Mouse (Mus musculus) lung, embryonic 14.5 days (tissue): Measurements from ENCODE around the gene Cryba4. TPM values are rescaled to one million over a fixed set of nuclear protein-coding genes. Genes with fewer than 3 reads are reported as not detected.

Source experiments
- ATAC-seq: fragments of 200-750 bp; cut with Nextera tagmentation; 2 replicates; pipeline ENCODE4 v1.8.0; 2017; ENCODE audit warnings: mild to moderate bottlenecking, moderate TSS enrichment, moderate library complexity; ENCODE audit not compliant: insufficient read depth
- DNase-seq: peaks from one replicate; pipeline ENCODE4 v3.0.0-alpha.2; 2015
- H3K27ac ChIP-seq: fragments of 300-500 bp; sonication (generic); 2 replicates; pipeline ENCODE4 v1.5.1; 2014; ENCODE audit warnings: low read depth, mild to moderate bottlenecking, moderate library complexity
- H3K27me3 ChIP-seq: fragments of 300-500 bp; sonication (generic); 2 replicates; pipeline ENCODE4 v1.6.1; 2014; ENCODE audit warnings: low read length, control low read depth; ENCODE audit not compliant: insufficient read depth
- H3K36me3 ChIP-seq: fragments of 300-500 bp; sonication (generic); 2 replicates; pipeline ENCODE4 v1.6.1; 2014; ENCODE audit warnings: control low read depth; ENCODE audit not compliant: insufficient read depth
- H3K4me1 ChIP-seq: fragments of 300-500 bp; sonication (generic); 2 replicates; pipeline ENCODE4 v1.6.1; 2014; ENCODE audit warnings: antibody characterized with exemption, control low read depth; ENCODE audit not compliant: insufficient read depth
- H3K4me2 ChIP-seq: fragments of 300-500 bp; sonication (generic); 2 replicates; pipeline ENCODE4 v1.6.1; 2014; ENCODE audit warnings: mild to moderate bottlenecking
- H3K4me3 ChIP-seq: fragments of 300-500 bp; sonication (generic); 2 replicates; pipeline ENCODE4 v1.5.1; 2014; ENCODE audit warnings: low read depth, low read length
- H3K9ac ChIP-seq: fragments of 300-500 bp; sonication (generic); 2 replicates; pipeline ENCODE4 v1.6.1; 2014
- H3K9me3 ChIP-seq: fragments of 300-500 bp; sonication (generic); 2 replicates; pipeline ENCODE4 v1.6.1; 2016; ENCODE audit warnings: low read depth, low read length, control low read depth
- CTCF ChIP-seq: IDR thresholded peaks from 2 replicates; pipeline ENCODE4 v1.5.1; 2016; ENCODE audit warnings: antibody characterized with exemption, low read depth
- WGBS: fragments of 180-500 bp; shearing (Covaris S2); extraction: QIAGEN DNeasy Blood & Tissue Kit; methylation state at CpG from one replicate; pipeline ENCODE4 v1.1.7; 2014; 5-methylcytosine and 5-hydroxymethylcytosine counted together
- polyA plus RNA-seq: library from polyadenylated mRNA; unstranded; fragments of >200 nt; fragmentation: Nextera tagmentation; extraction: Ambion mirVana; gene quantifications from 2 replicates; pipeline ENCODE4 v1.2.1, GENCODE M21; 2014

The Cryba4 gene
- polyA plus RNA-seq, 1 experiment from 2014 or later, result 2.7 TPM

GRCm38 (mm10) chr5:112265110-112265509 lies 12.8 kb upstream of the Cryba4 start:
- Histone ChIP-seq H3K9ac (no peak overlapping the region), H3K36me3 (no peaks in the 10 kb centered on the region), H3K4me2 (no peak overlapping the region), H3K27me3 (peaks cover 14% of the 10 kb centered on the region), H3K4me1 (no peaks in the 10 kb centered on the region), H3K27ac (no peak overlapping the region), H3K9me3 (no peaks in the 10 kb centered on the region), H3K4me3 (no peak overlapping the region)
- whole genome bisulfite sequencing, result 81% methylated on average over 5 of the region's 5 CpGs
- no peak for TF ChIP-seq CTCF
- DNase-seq, result no peak
- ATAC-seq, result no peak

DNA sequence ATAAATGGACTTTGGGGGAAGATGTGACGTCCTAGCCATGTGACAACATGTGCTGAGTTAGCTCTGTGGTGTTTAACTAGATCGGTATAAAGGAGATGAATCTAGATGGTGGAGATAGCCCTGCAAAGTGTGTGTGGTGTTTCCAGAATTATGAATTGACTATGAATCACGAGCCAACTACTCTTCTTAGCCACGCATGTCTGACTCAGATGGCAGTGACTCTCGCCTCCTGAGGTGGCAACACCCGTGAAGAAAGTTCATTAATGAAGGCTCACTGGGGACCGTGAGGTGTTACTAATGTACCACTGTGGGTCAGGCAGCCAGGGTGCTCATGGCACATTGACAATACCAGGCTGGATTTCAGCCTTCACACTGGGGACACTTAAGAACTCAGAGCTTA lies 11.8 kb upstream of the Cryba4 start:
- DNase-seq (no peak), ATAC-seq (no peak)
- Histone ChIP-seq H3K9me3 (no peaks in the 10 kb centered on the region), H3K4me3 (no peak overlapping the region), H3K9ac (no peak overlapping the region), H3K36me3 (no peaks in the 10 kb centered on the region), H3K27me3 (peaks cover 10% of the 10 kb centered on the region), H3K4me2 (no peak overlapping the region), H3K4me1 (no peaks in the 10 kb centered on the region), H3K27ac (no peak overlapping the region)
- 74% methylated on average over 7 of the region's 7 CpGs for WGBS
- TF ChIP-seq CTCF, result no peak

DNA sequence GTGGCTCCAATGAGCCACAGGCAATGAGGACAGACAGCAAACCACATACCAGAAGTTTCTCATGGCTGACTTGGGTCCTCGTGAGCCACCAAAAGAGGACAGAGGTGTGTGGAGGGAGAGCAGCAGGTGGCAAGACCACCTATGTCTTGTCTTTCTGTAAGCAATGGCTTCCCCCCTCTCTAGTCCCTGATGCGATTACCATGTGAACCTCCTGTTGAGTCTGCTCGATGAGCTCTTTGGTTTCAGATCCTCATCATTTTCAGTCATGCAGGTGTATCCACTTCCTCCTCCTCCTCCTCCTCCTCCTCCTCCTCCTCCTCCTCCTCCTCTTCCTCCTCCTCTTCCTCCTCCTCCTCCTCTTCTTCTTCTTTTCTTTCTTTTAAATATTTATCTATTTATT lies 8.5 kb upstream of the Cryba4 start:
- Histone ChIP-seq H3K9me3 (no peaks in the 10 kb centered on the region), H3K27ac (no peak overlapping the region), H3K36me3 (no peaks in the 10 kb centered on the region), H3K4me1 (no peaks in the 10 kb centered on the region), H3K4me2 (no peak overlapping the region), H3K9ac (no peak overlapping the region), H3K27me3 (no peaks in the 10 kb centered on the region), H3K4me3 (no peak overlapping the region)
- DNase-seq (no peak), ATAC-seq (no peak)
- TF ChIP-seq CTCF, result no peak
- 87% methylated on average over 3 of the region's 3 CpGs for WGBS

DNA sequence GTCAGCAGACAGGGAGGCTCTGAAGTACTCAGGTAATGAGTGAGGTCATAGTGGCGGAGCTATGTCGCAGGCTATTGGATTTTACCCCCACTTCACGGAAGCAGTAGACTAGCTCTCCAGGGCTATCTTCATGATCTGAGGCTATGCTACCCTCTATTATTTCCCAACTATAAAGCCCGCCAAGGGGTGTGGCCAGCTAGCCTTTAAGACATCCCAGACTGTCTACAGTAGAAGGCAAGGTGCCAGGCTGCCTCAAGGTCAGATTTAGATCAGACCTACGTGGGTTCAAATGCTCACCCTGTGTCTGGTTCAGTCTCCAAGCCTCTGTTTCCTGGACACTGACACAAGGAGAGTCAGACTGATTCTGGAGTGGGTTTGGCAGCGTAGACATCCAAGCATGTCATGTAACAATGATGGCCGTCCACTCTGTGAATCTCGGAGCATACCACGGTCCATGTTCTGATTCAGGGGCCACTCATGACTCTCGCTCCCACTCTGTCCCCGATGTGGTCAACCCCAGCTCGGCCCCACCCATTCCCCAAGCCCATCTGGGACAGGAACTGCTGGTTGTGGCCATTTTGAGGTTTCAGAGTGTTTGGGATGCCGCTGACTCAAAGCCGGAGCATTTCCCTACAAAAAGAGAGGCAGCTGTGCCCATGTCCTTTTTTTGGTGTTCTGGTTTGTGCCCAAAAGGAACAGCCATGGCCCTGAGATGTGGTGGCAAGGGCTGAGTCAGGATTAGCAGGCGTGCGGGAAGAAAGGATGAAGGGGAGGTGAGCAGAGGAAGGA lies 7.7 kb upstream of the Cryba4 start:
- WGBS, result 81% methylated on average over 16 of the region's 16 CpGs
- DNase-seq (no peak), ATAC-seq (no peak)

GRCm38 (mm10) chr5:112257896-112258295 lies 5.6 kb upstream of the Cryba4 start:
- DNase-seq, result no peak
- Histone ChIP-seq H3K9ac (no peak overlapping the region), H3K4me1 (no peaks in the 10 kb centered on the region; the same call in 1 of the 2 replicates), H3K27me3 (no peaks in the 10 kb centered on the region), H3K36me3 (no peaks in the 10 kb centered on the region), H3K9me3 (no peaks in the 10 kb centered on the region), H3K4me2 (no peak overlapping the region), H3K27ac (no peak overlapping the region), H3K4me3 (no peak overlapping the region)
- 76% methylated on average over 3 of the region's 3 CpGs for WGBS
- TF ChIP-seq CTCF, result no peak
- no peak for ATAC-seq

More for the DNA sequence above, 7.7 kb upstream of the Cryba4 start:
- Histone ChIP-seq H3K27ac (no peak overlapping the region), H3K27me3 (no peaks in the 10 kb centered on the region), H3K4me3 (no peak overlapping the region), H3K36me3 (no peaks in the 10 kb centered on the region), H3K4me2 (no peak overlapping the region), H3K4me1 (no peaks in the 10 kb centered on the region), H3K9me3 (no peaks in the 10 kb centered on the region), H3K9ac (no peak overlapping the region)
- no peak for TF ChIP-seq CTCF

GRCm38 (mm10) chr5:112256457-112256856 lies 4.1 kb upstream of the Cryba4 start:
- no peak overlapping the region for H3K27ac ChIP-seq
- H3K27me3 ChIP-seq, result no peaks in the 10 kb centered on the region
- H3K9me3 ChIP-seq, result no peaks in the 10 kb centered on the region
- H3K4me3 ChIP-seq, result no peak overlapping the region
- ATAC-seq, result no peak
- no peaks in the 10 kb centered on the region; the same call in 1 of the 2 replicates for H3K4me1 ChIP-seq
- no peak for TF ChIP-seq CTCF
- 69% methylated on average over 9 of the region's 9 CpGs for WGBS
- no peaks in the 10 kb centered on the region for H3K36me3 ChIP-seq
- H3K9ac ChIP-seq, result no peak overlapping the region
- H3K4me2 ChIP-seq, result no peak overlapping the region
- no peak for DNase-seq

GRCm38 (mm10) chr5:112255426-112255825 lies 3.1 kb upstream of the Cryba4 start, which contains the start of gene Crybb1:
Gene Crybb1, plus strand, starts transcription at chr5:112255815.
- WGBS, result 54% methylated on average over 3 of the region's 3 CpGs
- Histone ChIP-seq H3K4me1 (no peaks in the 10 kb centered on the region; the same call in 1 of the 2 replicates), H3K27me3 (no peaks in the 10 kb centered on the region), H3K4me3 (no peak within 1 kb of the TSS), H3K27ac (no peak within 1 kb of the TSS), H3K9ac (no peak within 1 kb of the TSS; the same call in 1 of the 2 replicates), H3K36me3 (no peaks in the 10 kb centered on the region), H3K9me3 (no peaks in the 10 kb centered on the region), H3K4me2 (no peak within 1 kb of the TSS)
- DNase-seq (no peak), ATAC-seq (0 out of 2 replicates have a peak, but pooled peaks have one; percentile 28)
- no peak for TF ChIP-seq CTCF
